Mouse (Mus musculus): ENCODE data around the gene Whamm.

- TF ChIP-seq GATA1 (IDR thresholded peaks at IDR 0.05; ENCODE audit: borderline replicate concordance, low read length) (no peak), FLI1 (IDR thresholded peaks at IDR 0.05; ENCODE audit: low read length) (no peak)
Measured at GRCm38 (mm10) chr7:81615031-81615430, 44.0 kb downstream of the Whamm start.
